Mouse (Mus musculus) lung, embryonic 14.5 days (tissue): ENCODE data around the gene Gga1. TPM values are rescaled to one million over a fixed set of nuclear protein-coding genes. Genes with fewer than 3 reads are reported as not detected.

ENCODE experiments used
- ATAC-seq: fragments of 200-750 bp; cut with Nextera tagmentation; 2 replicates; pipeline ENCODE4 v1.8.0; 2017; ENCODE audit warnings: mild to moderate bottlenecking, moderate TSS enrichment, moderate library complexity; ENCODE audit not compliant: insufficient read depth
- DNase-seq: peaks from one replicate; pipeline ENCODE4 v3.0.0-alpha.2; 2015
- H3K27ac ChIP-seq: fragments of 300-500 bp; sonication (generic); 2 replicates; pipeline ENCODE4 v1.5.1; 2014; ENCODE audit warnings: low read depth, mild to moderate bottlenecking, moderate library complexity
- H3K27me3 ChIP-seq: fragments of 300-500 bp; sonication (generic); 2 replicates; pipeline ENCODE4 v1.6.1; 2014; ENCODE audit warnings: low read length, control low read depth; ENCODE audit not compliant: insufficient read depth
- H3K36me3 ChIP-seq: fragments of 300-500 bp; sonication (generic); 2 replicates; pipeline ENCODE4 v1.6.1; 2014; ENCODE audit warnings: control low read depth; ENCODE audit not compliant: insufficient read depth
- H3K4me1 ChIP-seq: fragments of 300-500 bp; sonication (generic); 2 replicates; pipeline ENCODE4 v1.6.1; 2014; ENCODE audit warnings: antibody characterized with exemption, control low read depth; ENCODE audit not compliant: insufficient read depth
- H3K4me2 ChIP-seq: fragments of 300-500 bp; sonication (generic); 2 replicates; pipeline ENCODE4 v1.6.1; 2014; ENCODE audit warnings: mild to moderate bottlenecking
- H3K4me3 ChIP-seq: fragments of 300-500 bp; sonication (generic); 2 replicates; pipeline ENCODE4 v1.5.1; 2014; ENCODE audit warnings: low read depth, low read length
- H3K9ac ChIP-seq: fragments of 300-500 bp; sonication (generic); 2 replicates; pipeline ENCODE4 v1.6.1; 2014
- H3K9me3 ChIP-seq: fragments of 300-500 bp; sonication (generic); 2 replicates; pipeline ENCODE4 v1.6.1; 2016; ENCODE audit warnings: low read depth, low read length, control low read depth
- CTCF ChIP-seq: IDR thresholded peaks from 2 replicates; pipeline ENCODE4 v1.5.1; 2016; ENCODE audit warnings: antibody characterized with exemption, low read depth
- WGBS: fragments of 180-500 bp; shearing (Covaris S2); extraction: QIAGEN DNeasy Blood & Tissue Kit; methylation state at CpG from one replicate; pipeline ENCODE4 v1.1.7; 2014; 5-methylcytosine and 5-hydroxymethylcytosine counted together
- polyA plus RNA-seq: library from polyadenylated mRNA; unstranded; fragments of >200 nt; fragmentation: Nextera tagmentation; extraction: Ambion mirVana; gene quantifications from 2 replicates; pipeline ENCODE4 v1.2.1, GENCODE M21; 2014

The Gga1 gene
- polyA plus RNA-seq, 1 experiment from 2014 or later: 57.0 TPM

DNA sequence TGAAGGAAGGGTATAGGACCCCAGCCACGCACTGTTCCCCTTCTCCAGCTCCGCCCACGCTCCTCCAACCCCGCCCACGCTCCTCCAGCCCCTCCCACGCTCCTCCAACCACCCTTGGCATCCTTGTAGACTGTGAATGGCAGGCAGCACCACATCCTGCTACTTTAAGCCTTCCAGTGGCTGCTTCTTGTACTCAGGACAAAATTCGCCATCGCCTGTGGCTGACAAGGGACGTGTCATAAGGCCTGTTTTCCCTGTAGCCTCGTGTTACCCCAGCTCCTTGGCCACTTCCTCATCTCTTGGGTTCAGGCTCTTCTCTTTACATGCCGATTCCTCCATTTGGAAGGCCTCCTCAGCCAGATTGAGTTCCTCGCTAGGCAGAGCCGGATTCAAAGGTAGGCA, 13.1 kb upstream of the Gga1 start:
- H3K4me3 ChIP-seq: no peak overlapping the region

GRCm38 (mm10) chr15:78868398-78868797, 8.6 kb upstream of the Gga1 start:
- H3K9ac ChIP-seq: no peak overlapping the region
- WGBS: 5% methylated on average over 9 of the region's 9 CpGs
- ATAC-seq: peak; percentile 91

More for the DNA sequence above, 13.1 kb upstream of the Gga1 start:
- no peaks in the 10 kb centered on the region for H3K27me3 ChIP-seq
- H3K9ac ChIP-seq: no peak overlapping the region
- 46% methylated on average over 13 of the region's 13 CpGs for WGBS
- H3K27ac ChIP-seq: peak overlapping the region; percentile 2; the same call in 1 of the 2 replicates
- no peaks in the 10 kb centered on the region for H3K36me3 ChIP-seq
- no peak overlapping the region for H3K4me2 ChIP-seq
- DNase-seq (no peak), ATAC-seq (no peak)
- H3K4me1 ChIP-seq: peaks cover 7% of the 10 kb centered on the region
- no peak for TF ChIP-seq CTCF
- no peaks in the 10 kb centered on the region for H3K9me3 ChIP-seq

GRCm38 (mm10) chr15:78868826-78869233, 8.2 kb upstream of the Gga1 start:
- DNase-seq (peak; percentile 64), ATAC-seq (peak; percentile 55)
- Histone ChIP-seq H3K27ac (peak overlapping the region; percentile 94), H3K36me3 (no peaks in the 10 kb centered on the region), H3K27me3 (no peaks in the 10 kb centered on the region), H3K9ac (no peak overlapping the region), H3K4me3 (no peak overlapping the region), H3K4me2 (peak overlapping the region; percentile 38), H3K4me1 (peaks cover 9% of the 10 kb centered on the region), H3K9me3 (no peaks in the 10 kb centered on the region)
- WGBS: 30% methylated on average over 7 of the region's 7 CpGs
- no peak for TF ChIP-seq CTCF

More at GRCm38 (mm10) chr15:78868398-78868797, 8.6 kb upstream of the Gga1 start:
- Histone ChIP-seq H3K27ac (peak overlapping the region; percentile 94), H3K36me3 (no peaks in the 10 kb centered on the region), H3K4me2 (peak overlapping the region; percentile 38), H3K4me3 (no peak overlapping the region), H3K27me3 (no peaks in the 10 kb centered on the region), H3K9me3 (no peaks in the 10 kb centered on the region), H3K4me1 (peaks cover 9% of the 10 kb centered on the region)
- DNase-seq: peak; percentile 91
- TF ChIP-seq CTCF: no peak

GRCm38 (mm10) chr15:78869775-78870174, 7.2 kb upstream of the Gga1 start:
- H3K4me1 ChIP-seq: peaks cover 9% of the 10 kb centered on the region
- H3K9me3 ChIP-seq: no peaks in the 10 kb centered on the region
- H3K36me3 ChIP-seq: no peaks in the 10 kb centered on the region
- peak overlapping the region; percentile 94; the same call in 1 of the 2 replicates for H3K27ac ChIP-seq
- H3K4me3 ChIP-seq: no peak overlapping the region
- TF ChIP-seq CTCF: peak; percentile 82
- ATAC-seq (no peak), DNase-seq (peak; percentile 85)
- no peaks in the 10 kb centered on the region for H3K27me3 ChIP-seq
- H3K9ac ChIP-seq: no peak overlapping the region
- 32% methylated on average over 6 of the region's 6 CpGs for WGBS
- no peak overlapping the region for H3K4me2 ChIP-seq

GRCm38 (mm10) chr15:78872021-78872608, 4.9 kb upstream of the Gga1 start:
- DNase-seq (no peak), ATAC-seq (no peak)
- Histone ChIP-seq H3K9ac (no peak overlapping the region), H3K36me3 (no peaks in the 10 kb centered on the region), H3K4me2 (no peak overlapping the region), H3K27ac (no peak overlapping the region), H3K27me3 (no peaks in the 10 kb centered on the region), H3K4me1 (peaks cover 9% of the 10 kb centered on the region), H3K9me3 (no peaks in the 10 kb centered on the region), H3K4me3 (no peak overlapping the region)
- peak; percentile 47 for TF ChIP-seq CTCF
- 33% methylated on average over 5 of the region's 5 CpGs for WGBS

GRCm38 (mm10) chr15:78873803-78874435, 3.1 kb upstream of the Gga1 start:
- Histone ChIP-seq H3K4me1 (peaks cover 2% of the 10 kb centered on the region), H3K27me3 (no peaks in the 10 kb centered on the region), H3K9ac (no peak overlapping the region), H3K9me3 (no peaks in the 10 kb centered on the region), H3K4me3 (no peak overlapping the region), H3K36me3 (no peaks in the 10 kb centered on the region), H3K4me2 (peak overlapping the region; percentile 12; the same call in 1 of the 2 replicates), H3K27ac (no peak overlapping the region)
- 41% methylated on average over 13 of the region's 13 CpGs for WGBS
- DNase-seq (peak; percentile 56), ATAC-seq (no peak)
- TF ChIP-seq CTCF: peak; percentile 18; the same call in 1 of the 2 replicates

GRCm38 (mm10) chr15:78874989-78875388, 2.0 kb upstream of the Gga1 start:
- DNase-seq (no peak), ATAC-seq (no peak)
- H3K4me3 ChIP-seq: no peak overlapping the region
- 68% methylated on average over 8 of the region's 8 CpGs for WGBS
- H3K9ac ChIP-seq: no peak overlapping the region
- H3K36me3 ChIP-seq: peaks cover 3% of the 10 kb centered on the region; the same call in 1 of the 2 replicates
- no peak overlapping the region for H3K4me2 ChIP-seq
- no peaks in the 10 kb centered on the region for H3K9me3 ChIP-seq
- no peak for TF ChIP-seq CTCF
- H3K27me3 ChIP-seq: no peaks in the 10 kb centered on the region
- H3K27ac ChIP-seq: peak overlapping the region; percentile 99
- H3K4me1 ChIP-seq: peaks cover 6% of the 10 kb centered on the region; the same call in 1 of the 2 replicates
